Mouse (Mus musculus) layer of hippocampus, adult 18-20 months (tissue): ENCODE measurements around the gene Rpl24. TPM values are rescaled to one million over a fixed set of nuclear protein-coding genes. Genes with fewer than 3 reads are reported as not detected.
"Not testable (repeated sequence)": the region's sequence is repeated elsewhere in the genome, so short reads cannot be mapped to it uniquely, and the experiment has no call there.

Experiments used
- DNase-seq, 2 experiments: peaks; one replicate each; pipeline ENCODE4 v3.0.0; 2022; ENCODE audit warnings: low spot score in 2 of 2
- long read RNA-seq: library from polyadenylated mRNA; stranded (forward); transcript quantifications from one replicate; pipeline ENCODE4 v2.0.0, GENCODE M21; 2021
- total RNA-seq, 2 experiments: library from RNA; stranded (reverse); gene quantifications; 2 replicates each; pipeline ENCODE4 v1.2.3; 2021

Gene Rpl24
- total RNA-seq = 100 to 1,000 TPM; 411 to 431 TPM
- long read RNA-seq, transcript Rpl24-201 (6 exons, 677 nt) = major isoform, 102 of 112 reads
- long read RNA-seq, transcript Rpl24-204 (5 exons, 639 nt) = minor isoform, 7 of 112 reads
- long read RNA-seq, partial matches to known transcripts = 2 of 112 reads
- long read RNA-seq, other reads (novel, unspliced or antisense) = 1 of 112 reads

GRCm38 (mm10) chr16:55966212-55966871 lies at the start of gene Rpl24:
TSS of gene Rpl24 (plus strand) at chr16:55966275.
- DNase-seq = peak; percentile 95 to 98

- DNase-seq = peak in 1 of 2 experiments; percentile 31
Measured at GRCm38 (mm10) chr16:55922079-55922478, 44.0 kb upstream of the Rpl24 start.

- no peak for DNase-seq
Measured at GRCm38 (mm10) chr16:55924010-55924409, 42.1 kb upstream of the Rpl24 start.

GRCm38 (mm10) chr16:55933681-55934343 lies 32.3 kb upstream of the Rpl24 start:
- peak; percentile 12 to 57 for DNase-seq

DNA sequence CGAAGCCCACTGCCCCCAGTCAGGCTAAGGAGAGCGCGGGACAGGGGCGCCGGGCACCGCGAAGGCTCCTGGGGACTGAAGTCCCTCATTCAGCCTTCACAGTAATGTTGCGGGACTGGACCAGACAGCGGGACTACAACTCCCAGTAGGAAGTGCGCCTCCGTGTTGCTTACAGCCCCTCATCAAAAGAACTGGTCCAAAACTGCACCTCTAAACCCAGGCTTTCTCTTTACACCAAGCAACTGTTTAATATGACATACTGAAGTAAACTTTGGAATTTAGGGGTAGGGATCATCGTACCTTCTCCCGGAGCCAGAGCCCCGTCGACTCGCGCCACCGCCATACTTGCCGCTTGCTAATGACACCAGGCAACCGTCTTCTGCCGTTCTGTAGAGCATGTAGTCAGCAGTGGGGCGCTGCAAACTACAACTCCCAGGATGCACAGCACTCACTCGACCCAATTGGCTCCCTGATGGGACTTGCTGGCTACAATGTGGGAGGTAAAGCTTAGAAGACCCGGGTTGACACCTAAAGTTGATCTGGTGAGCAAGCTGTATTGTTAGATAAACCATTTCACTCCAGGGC lies 31.5 kb upstream of the Rpl24 start, which contains the start of gene Cep97:
Gene Cep97, minus strand, starts transcription at position 403 of the 585 bp plus-strand sequence.
- DNase-seq = peak; percentile 93 to 97

GRCm38 (mm10) chr16:55938761-55939160 lies 27.3 kb upstream of the Rpl24 start:
- no peak for DNase-seq

DNA sequence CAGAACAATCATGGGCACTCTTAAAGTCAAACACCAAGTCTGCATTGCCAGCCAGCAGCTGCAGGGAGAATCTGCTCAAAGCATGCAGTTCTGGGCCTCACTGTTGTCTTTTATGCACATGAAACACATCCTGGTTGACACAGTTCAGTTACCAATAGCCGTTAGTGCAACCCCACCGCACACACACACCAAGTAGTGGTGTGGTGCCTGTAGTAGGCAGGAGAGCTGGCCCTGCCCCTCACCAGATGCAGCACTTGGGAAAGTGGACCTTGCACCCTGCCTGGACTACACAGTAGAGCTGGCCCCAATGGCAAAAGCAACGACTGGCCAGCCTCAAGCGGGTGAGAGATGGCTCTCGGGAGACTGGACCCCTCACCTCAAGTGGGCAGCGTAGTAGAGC lies 26.4 kb upstream of the Rpl24 start:
- no peak for DNase-seq

DNA sequence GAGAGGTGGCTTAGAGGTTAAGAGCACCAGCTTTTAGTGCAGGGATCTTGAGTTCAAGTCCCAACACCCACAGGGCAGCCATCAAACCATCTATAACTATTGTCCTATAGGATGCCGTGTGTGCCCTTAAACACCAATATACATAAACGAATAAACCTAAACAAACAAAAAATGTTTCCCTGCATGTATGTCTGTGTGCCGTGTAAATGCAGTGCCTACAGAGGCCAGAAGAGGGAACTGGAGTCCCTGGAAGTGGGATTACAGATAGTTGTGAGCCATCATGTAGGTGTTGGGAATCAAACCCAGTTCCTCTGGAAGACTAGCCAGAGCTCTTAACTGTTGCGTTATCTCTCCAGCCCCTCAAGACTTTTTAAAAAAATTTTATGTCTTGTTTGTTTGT lies 25.3 kb upstream of the Rpl24 start:
- no peak for DNase-seq

GRCm38 (mm10) chr16:55947266-55947665 lies 18.8 kb upstream of the Rpl24 start:
- no peak for DNase-seq

DNA sequence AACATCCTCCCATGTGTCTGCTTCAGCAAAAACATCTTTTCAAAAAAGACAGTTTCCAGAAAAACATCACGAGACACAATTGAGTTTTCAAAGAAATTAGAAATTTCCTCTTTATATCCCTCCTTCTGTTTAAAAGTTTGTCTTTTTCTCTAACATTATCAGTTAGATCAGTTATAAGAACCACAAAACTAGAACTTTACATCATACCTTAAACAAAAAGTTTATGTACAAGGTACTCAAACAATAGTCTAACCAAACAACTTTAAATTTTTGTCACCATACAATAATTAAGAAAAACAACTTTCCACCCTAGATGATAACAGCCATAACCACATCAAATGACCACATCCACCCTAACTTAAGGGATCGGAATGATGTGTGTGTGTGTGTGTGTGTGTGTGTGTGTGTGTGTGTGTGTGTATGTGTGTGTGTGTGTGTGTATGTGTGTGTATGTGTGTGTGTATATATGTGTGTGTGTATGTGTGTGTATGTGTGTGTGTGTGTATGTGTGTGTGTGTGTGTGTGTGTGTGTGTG lies 18.1 kb upstream of the Rpl24 start:
- not testable (repeated sequence) for DNase-seq

DNA sequence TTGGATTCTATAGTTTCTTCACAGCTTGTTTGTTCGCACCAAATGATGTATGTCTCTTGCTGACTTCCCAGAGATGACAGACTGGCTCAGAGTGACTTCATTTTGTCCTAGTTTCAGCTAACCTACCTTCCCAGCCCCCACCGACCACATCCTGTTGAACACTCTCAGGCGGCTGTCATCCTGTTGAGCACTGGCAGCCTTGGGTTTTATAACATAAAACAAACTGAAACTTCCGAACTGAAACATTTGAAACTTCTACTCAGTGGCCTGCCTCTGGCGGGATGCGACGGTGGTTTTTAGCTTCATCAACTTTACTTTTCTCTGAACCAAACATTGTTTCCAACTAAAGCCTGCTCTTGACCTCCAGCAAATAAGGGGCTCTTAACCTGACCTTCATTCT lies 17.1 kb upstream of the Rpl24 start:
- no peak for DNase-seq

GRCm38 (mm10) chr16:55950462-55950861 lies 15.6 kb upstream of the Rpl24 start:
- no peak for DNase-seq

- peak; percentile 62 to 93 for DNase-seq
Measured at GRCm38 (mm10) chr16:55950946-55951678, 15.0 kb upstream of the Rpl24 start.

- no peak for DNase-seq
Measured at GRCm38 (mm10) chr16:55951679-55952327, 14.3 kb upstream of the Rpl24 start.

- DNase-seq = no peak
Measured at GRCm38 (mm10) chr16:55952771-55953170, 13.3 kb upstream of the Rpl24 start.

GRCm38 (mm10) chr16:55954196-55954595 lies 11.9 kb upstream of the Rpl24 start:
- DNase-seq = not testable (repeated sequence)

DNA sequence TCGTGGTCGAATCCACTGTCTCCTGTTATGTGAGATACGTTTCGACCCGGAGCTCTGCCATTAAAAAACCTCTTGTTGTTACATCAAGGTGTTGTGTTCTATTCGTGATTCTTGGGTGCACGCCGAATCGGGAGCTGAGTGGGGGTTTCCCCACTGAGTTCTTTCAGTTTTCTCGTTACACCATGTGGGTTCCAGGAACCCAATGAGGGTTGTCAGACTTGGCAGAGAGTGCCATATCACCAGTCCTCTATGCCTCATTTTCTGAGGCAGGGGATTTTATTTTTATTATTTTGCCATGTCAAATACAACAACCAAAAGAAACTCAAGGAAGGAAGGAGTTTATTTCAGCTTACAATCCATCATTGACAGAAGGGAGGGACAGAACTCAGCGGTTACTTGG lies 3.0 kb upstream of the Rpl24 start:
- DNase-seq = not testable (repeated sequence)

DNA sequence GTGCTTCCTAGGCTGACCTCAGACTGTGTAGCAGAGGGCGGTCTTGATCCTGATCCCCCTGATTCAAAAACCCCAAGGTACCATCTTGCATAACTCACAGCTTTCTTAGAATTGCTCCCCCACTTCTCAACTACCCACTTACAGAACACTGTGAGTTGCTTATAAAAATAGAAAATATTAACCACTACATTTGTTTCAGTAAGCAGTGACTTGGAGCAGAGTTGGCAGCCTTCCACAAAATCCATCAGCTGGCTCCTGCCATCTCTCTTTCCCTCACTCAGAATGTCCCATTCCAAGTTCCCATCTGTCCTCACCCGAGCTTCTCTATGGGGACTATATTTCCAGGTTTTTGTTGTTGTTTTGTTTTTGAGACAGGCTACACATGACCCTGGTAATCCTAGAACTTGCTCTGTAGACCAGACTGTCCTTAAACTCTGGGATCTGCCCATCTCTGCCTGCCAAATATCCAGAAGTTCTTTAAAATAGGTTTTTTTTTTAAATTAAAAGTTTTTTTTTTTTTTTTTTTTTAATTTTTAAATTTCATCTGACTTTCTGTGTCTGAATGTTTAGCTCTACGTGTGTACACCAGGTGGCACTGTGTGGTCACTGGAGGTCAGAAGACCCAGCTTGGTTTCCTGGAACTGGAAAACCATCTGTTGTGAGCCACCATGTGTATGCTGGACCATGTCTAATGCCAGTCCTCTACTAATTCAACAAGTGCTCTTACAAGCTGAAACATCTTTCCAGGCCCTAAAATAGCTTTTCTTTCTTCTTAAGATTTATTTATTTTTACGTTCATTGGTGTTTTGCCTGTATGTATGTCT lies 1.7 kb upstream of the Rpl24 start:
- DNase-seq = peak; percentile 51 to 86

DNA sequence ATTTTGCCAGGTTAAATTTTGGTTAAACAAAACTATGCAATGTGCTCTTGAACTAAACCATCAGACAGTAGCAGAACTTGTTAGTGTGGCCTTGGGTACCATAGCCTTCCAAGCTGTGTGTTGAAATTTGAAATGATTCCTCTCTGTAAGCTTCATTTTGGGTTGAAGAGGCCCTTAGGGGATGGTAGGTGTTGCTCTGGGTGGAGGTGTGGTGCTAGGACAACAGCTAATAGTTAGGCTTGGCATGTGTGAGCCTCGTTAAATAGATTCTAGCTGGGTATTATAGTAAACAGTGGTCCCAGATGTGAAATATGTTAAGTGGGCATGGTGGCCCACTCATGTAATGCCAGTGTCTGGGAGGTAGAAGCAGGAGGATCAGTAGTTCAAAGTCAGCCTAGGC lies 1.1 kb downstream of the Rpl24 start:
- DNase-seq = no peak

GRCm38 (mm10) chr16:55969147-55969546 lies 3.1 kb downstream of the Rpl24 start:
- no peak for DNase-seq
